Mouse (Mus musculus): ENCODE data around the gene Carmil1. TPM values are rescaled to one million over a fixed set of nuclear protein-coding genes. Genes with fewer than 3 reads are reported as not detected.

Carmil1 gene
- 34.3 and 35.1 TPM in 2 replicates for polyA plus RNA-seq (2016; fragmentation: Nextera tagmentation; extraction: Ambion mirVana)

- H3K9ac ChIP-seq: peak within 1 kb of the TSS; percentile 83
- H3K27ac ChIP-seq: peak within 1 kb of the TSS; percentile 94
- H3K27me3 ChIP-seq: no peaks in the 10 kb centered on the region
- no peaks in the 10 kb centered on the region for H3K9me3 ChIP-seq (replicated peaks)
- peaks cover 21% of the 10 kb centered on the region; the same call in 1 of the 2 replicates for H3K4me1 ChIP-seq
- ATAC-seq (ENCODE audit: low FRiP score): peak; percentile 98
- H3K36me3 ChIP-seq: no peaks in the 10 kb centered on the region
- peak within 1 kb of the TSS; percentile 72 for H3K4me3 ChIP-seq
- H3K4me2 ChIP-seq (replicated peaks): peak within 1 kb of the TSS; percentile 95
- under 1% methylated on average over 85 of the region's 96 CpGs for WGBS
Measured at GRCm38 (mm10) chr13:24280439-24281431, at the start of gene Carmil1. TSS of gene Carmil1 (minus strand) at chr13:24280795.

DNA sequence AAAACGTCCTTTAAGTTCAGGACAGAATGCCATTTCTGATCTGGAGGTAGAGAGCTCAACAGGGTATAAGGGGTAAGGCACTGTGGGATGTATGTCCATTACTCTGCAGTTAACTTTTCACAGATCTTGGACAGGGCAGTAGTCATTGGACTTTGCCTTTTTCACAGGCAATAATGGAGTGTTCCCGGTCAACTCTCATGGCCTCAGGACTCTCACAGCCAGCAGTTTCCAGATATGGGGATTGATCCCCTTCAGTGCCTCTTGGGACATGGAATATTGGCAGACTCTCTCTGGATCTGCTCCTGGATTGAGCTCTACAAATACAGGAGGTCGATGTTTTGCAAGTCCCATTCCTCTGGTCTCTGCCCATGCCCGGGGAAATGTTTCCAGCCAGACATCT is 49.5 kb upstream of the Carmil1 start:
- Histone ChIP-seq H3K4me1 (no peaks in the 10 kb centered on the region), H3K36me3 (no peaks in the 10 kb centered on the region), H3K27me3 (no peaks in the 10 kb centered on the region), H3K4me2 (replicated peaks) (no peak overlapping the region), H3K4me3 (no peak overlapping the region), H3K9me3 (replicated peaks) (no peaks in the 10 kb centered on the region), H3K9ac (no peak overlapping the region), H3K27ac (no peak overlapping the region)
- WGBS: 82% methylated on average over 4 of the region's 4 CpGs
- ATAC-seq (ENCODE audit: low FRiP score): no peak

DNA sequence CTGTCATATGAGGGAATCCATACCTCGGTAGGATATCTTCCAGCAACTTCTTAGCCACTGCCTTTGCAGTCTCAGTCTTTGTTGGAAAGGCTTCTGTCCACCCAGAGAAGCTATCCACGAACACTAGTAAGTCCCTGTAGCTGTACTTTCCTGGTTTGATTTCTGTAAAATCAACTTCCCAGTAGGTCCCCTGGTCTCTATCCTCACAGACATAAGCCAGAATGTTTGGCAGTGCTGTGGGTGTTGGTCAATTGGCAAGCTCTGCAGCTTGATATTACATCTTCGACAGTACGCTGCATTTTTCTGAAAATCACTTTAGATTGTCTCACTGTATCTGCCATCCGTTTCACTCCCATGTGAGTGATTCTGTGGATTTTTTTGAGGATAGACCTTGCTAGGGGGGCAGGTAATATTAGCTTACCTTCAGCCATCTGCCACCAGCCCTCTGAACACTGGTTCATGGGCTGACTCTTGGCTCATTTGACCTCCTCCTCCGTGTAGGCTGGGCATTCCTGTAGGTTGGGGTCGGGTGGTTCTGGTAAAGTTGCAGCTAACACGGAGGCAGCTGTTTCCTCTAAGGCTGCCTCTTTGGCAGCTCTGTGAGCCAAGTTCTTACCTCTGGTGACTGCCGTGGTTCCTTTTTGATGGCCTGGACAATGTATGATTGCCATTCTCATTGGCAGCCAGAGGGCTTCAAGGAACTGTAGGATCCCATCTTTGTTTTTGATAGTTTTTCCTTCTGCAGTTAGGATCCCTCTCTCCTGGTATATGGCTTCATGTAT is 47.6 kb upstream of the Carmil1 start:
- Histone ChIP-seq H3K27me3 (no peaks in the 10 kb centered on the region), H3K27ac (no peak overlapping the region), H3K9me3 (replicated peaks) (no peaks in the 10 kb centered on the region), H3K9ac (no peak overlapping the region), H3K4me1 (no peaks in the 10 kb centered on the region), H3K4me3 (no peak overlapping the region), H3K36me3 (no peaks in the 10 kb centered on the region), H3K4me2 (replicated peaks) (no peak overlapping the region)
- no peak for ATAC-seq (ENCODE audit: low FRiP score)
- 85% methylated on average over 9 of the region's 9 CpGs for WGBS

GRCm38 (mm10) chr13:24327201-24327600 is 46.6 kb upstream of the Carmil1 start, which contains the start of gene Cmah:
TSS of gene Cmah (plus strand) at chr13:24327404.
- Histone ChIP-seq H3K4me1 (no peaks in the 10 kb centered on the region), H3K9ac (no peak within 1 kb of the TSS), H3K9me3 (replicated peaks) (no peaks in the 10 kb centered on the region), H3K4me3 (no peak within 1 kb of the TSS), H3K27me3 (no peaks in the 10 kb centered on the region), H3K36me3 (no peaks in the 10 kb centered on the region), H3K27ac (no peak within 1 kb of the TSS), H3K4me2 (replicated peaks) (no peak within 1 kb of the TSS)
- ATAC-seq (ENCODE audit: low FRiP score): no peak
- WGBS: 87% methylated on average over 5 of the region's 5 CpGs

DNA sequence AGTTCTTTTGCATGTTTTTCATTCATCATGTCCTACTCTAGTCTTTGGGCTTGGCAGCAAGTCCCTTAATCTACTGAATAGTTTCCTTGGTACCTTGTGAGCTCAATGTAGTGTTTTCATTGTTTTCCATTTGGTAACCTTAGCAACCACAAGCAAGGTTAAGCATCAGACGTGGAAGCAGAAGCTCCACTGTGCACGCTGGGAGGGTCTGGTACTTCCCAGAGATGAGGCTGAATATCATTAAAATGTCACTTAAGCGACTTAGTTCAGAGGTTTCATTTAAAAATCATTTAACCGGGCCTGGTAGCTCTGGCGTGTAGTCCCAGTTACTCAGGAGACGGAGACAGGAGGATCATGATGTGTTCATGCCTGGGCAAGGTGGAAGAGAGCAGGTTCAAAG is 40.7 kb upstream of the Carmil1 start:
- Histone ChIP-seq H3K27me3 (no peaks in the 10 kb centered on the region), H3K27ac (no peak overlapping the region), H3K36me3 (no peaks in the 10 kb centered on the region), H3K4me3 (no peak overlapping the region), H3K4me2 (replicated peaks) (no peak overlapping the region), H3K4me1 (no peaks in the 10 kb centered on the region), H3K9me3 (replicated peaks) (no peaks in the 10 kb centered on the region), H3K9ac (no peak overlapping the region)
- ATAC-seq (ENCODE audit: low FRiP score): no peak
- WGBS: 63% methylated on average over 6 of the region's 6 CpGs

DNA sequence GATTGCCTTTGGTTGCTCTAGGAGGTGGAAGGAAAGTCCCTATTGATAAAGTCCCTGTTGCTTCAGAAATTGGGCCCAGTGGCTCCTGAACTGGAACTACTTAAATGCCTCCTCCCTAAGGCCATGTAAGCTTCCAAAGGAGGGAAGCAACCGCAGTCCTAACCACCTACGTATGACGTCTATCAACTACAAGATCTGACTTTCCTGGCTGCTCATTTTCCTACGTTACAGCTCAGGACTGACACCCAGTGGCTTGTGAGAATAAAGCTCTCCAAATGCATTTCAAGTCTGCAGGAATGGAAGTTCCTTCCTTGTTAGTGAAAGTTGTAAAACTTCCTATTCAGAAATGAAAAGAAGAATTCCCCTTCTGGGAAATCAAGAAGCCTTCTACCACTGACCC is 38.0 kb upstream of the Carmil1 start:
- 27% methylated on average over 4 of the region's 4 CpGs for WGBS
- no peak for ATAC-seq (ENCODE audit: low FRiP score)

GRCm38 (mm10) chr13:24316563-24316962 is 36.0 kb upstream of the Carmil1 start:
- 79% methylated on average over 3 of the region's 3 CpGs for WGBS
- H3K4me2 ChIP-seq (replicated peaks): no peak overlapping the region
- no peak overlapping the region for H3K9ac ChIP-seq
- no peak for ATAC-seq (ENCODE audit: low FRiP score)
- H3K4me3 ChIP-seq: no peak overlapping the region
- H3K27ac ChIP-seq: no peak overlapping the region
- no peaks in the 10 kb centered on the region for H3K36me3 ChIP-seq
- H3K9me3 ChIP-seq (replicated peaks): no peaks in the 10 kb centered on the region
- H3K4me1 ChIP-seq: no peaks in the 10 kb centered on the region
- no peaks in the 10 kb centered on the region for H3K27me3 ChIP-seq

More for the DNA sequence above, 38.0 kb upstream of the Carmil1 start:
- Histone ChIP-seq H3K9me3 (replicated peaks) (no peaks in the 10 kb centered on the region), H3K27me3 (no peaks in the 10 kb centered on the region), H3K27ac (no peak overlapping the region), H3K4me2 (replicated peaks) (no peak overlapping the region), H3K36me3 (no peaks in the 10 kb centered on the region), H3K4me3 (no peak overlapping the region), H3K9ac (no peak overlapping the region), H3K4me1 (no peaks in the 10 kb centered on the region)

DNA sequence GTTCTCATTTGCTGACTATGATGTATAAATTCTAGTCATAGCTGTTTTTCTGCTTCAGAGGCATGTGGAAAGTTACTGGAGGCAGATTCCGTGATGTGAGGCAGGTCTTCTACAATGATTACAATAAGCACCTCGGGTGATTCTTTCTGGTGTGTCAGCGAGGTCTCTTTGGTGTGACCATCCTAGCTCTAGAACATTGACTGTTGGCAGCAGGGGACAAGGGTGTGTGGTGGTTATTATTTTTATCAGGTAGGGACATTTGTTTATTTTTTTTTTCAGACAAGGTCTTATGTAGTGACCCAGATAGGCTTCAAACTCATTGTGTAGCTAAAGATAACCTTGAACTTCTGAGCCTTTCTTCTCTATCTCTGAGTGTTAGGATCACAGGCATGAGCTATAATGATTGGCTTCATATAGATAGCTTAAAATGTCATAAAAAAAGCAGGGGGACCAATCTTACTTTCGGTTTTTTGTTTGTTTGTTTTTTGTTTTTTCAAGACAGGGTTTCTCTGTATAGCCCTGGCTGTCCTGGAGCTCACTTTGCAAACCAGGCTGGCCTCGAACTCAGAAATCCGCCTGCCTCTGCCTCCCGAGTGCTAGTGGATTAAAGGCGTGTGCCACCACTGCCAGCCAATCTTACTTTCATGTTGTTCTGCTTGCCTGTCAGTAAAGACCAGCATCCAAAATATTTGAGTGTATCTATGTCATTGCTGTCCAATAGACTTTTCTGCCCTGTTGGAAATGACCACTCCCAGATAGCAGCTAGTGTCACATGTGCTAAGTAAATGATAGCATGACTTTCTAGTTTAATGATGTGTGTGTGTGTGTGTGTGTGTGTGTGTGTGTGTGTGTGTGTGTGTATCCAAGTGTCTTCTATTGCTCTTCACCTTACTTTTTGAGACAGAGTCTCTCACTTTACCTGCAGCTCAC is 30.7 kb upstream of the Carmil1 start:
- no peaks in the 10 kb centered on the region for H3K4me1 ChIP-seq
- no peaks in the 10 kb centered on the region for H3K36me3 ChIP-seq
- no peak overlapping the region for H3K4me2 ChIP-seq (replicated peaks)
- 88% methylated on average over 8 of the region's 8 CpGs for WGBS
- no peak overlapping the region for H3K27ac ChIP-seq
- H3K9ac ChIP-seq: no peak overlapping the region
- no peaks in the 10 kb centered on the region for H3K9me3 ChIP-seq (replicated peaks)
- H3K27me3 ChIP-seq: no peaks in the 10 kb centered on the region
- H3K4me3 ChIP-seq: no peak overlapping the region
- ATAC-seq (ENCODE audit: low FRiP score): no peak

GRCm38 (mm10) chr13:24306248-24306647 is 25.7 kb upstream of the Carmil1 start:
- no peaks in the 10 kb centered on the region for H3K9me3 ChIP-seq (replicated peaks)
- no peaks in the 10 kb centered on the region for H3K4me1 ChIP-seq
- no peak overlapping the region for H3K9ac ChIP-seq
- H3K4me2 ChIP-seq (replicated peaks): no peak overlapping the region
- 44% methylated on average over 4 of the region's 4 CpGs for WGBS
- ATAC-seq (ENCODE audit: low FRiP score): no peak
- no peaks in the 10 kb centered on the region for H3K27me3 ChIP-seq
- H3K27ac ChIP-seq: no peak overlapping the region
- no peaks in the 10 kb centered on the region for H3K36me3 ChIP-seq
- H3K4me3 ChIP-seq: no peak overlapping the region

DNA sequence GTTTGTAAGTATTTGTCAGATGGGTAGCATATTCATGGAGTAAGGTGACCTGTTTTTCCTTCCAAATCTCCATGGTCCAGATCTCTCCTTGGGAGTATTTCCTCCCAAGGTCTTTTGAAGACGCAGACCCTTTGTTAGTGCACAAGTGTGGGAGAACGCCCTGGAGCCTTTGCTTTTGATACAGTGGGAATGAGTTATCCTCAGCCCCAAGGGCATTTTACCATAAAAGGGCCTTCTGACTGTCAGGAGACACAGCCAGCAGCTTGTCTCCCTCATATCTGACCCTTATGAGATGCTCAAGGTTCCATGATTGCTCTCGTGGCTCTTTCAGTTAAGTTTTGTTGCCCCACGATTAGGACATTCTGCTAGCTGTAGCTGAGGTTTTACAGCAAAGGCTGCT is 24.9 kb upstream of the Carmil1 start:
- Histone ChIP-seq H3K4me3 (no peak overlapping the region), H3K4me2 (replicated peaks) (no peak overlapping the region), H3K9ac (no peak overlapping the region), H3K36me3 (no peaks in the 10 kb centered on the region), H3K27ac (no peak overlapping the region), H3K9me3 (replicated peaks) (no peaks in the 10 kb centered on the region), H3K4me1 (no peaks in the 10 kb centered on the region), H3K27me3 (no peaks in the 10 kb centered on the region)
- no peak for ATAC-seq (ENCODE audit: low FRiP score)
- WGBS: 73% methylated on average over 4 of the region's 4 CpGs

DNA sequence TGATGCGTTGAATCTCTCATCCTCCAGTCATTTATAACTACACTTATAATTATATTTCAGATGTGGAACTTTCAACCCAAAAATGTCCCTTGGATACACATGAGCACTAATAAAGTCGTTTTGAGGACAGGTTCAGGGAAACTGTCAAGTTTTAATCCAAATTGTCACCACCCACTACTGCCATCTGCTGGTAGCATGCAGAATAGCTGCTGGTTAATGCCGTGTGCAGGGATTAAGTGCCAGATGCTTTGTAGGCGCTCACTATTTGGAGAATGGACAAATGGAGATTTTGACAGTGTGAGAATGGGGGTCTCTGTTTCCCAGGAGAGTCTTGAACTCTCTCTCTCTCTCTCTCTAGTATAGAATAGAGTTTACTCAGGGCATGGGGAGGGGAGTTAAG is 16.7 kb upstream of the Carmil1 start:
- Histone ChIP-seq H3K9me3 (replicated peaks) (no peaks in the 10 kb centered on the region), H3K4me2 (replicated peaks) (no peak overlapping the region), H3K9ac (no peak overlapping the region), H3K4me3 (no peak overlapping the region), H3K36me3 (no peaks in the 10 kb centered on the region), H3K27ac (no peak overlapping the region), H3K27me3 (no peaks in the 10 kb centered on the region), H3K4me1 (no peaks in the 10 kb centered on the region)
- WGBS: 21% methylated on average over 4 of the region's 4 CpGs
- no peak for ATAC-seq (ENCODE audit: low FRiP score)

Data from hindbrain, embryonic 12.5 days (tissue).